Mouse (Mus musculus) liver, adult 2 months (tissue): ENCODE measurements around the gene Ebp.

Source experiments
- CTCF ChIP-seq: fragments of 200-500 bp; IDR thresholded peaks from 2 replicates; pipeline ENCODE4 v1.5.1; 2011; ENCODE audit warnings: low read depth, low read length, control low read depth
- POLR2A ChIP-seq: fragments of 200-500 bp; IDR thresholded peaks from 2 replicates; pipeline ENCODE4 v1.6.1; 2011; ENCODE audit warnings: low read length, control low read depth; ENCODE audit not compliant: insufficient read depth; ENCODE audit errors: extremely low read depth

GRCm38 (mm10) chrX:8222296-8222677 is 29.0 kb upstream of the Ebp start:
- TF ChIP-seq POLR2A (no peak), CTCF (no peak)
